Comparison of ENCODE assay signal across 9 mouse cellular contexts in genomic region chr13:23402626-23403025, GRCm38 (mm10). TPM values are rescaled to one million over a fixed set of nuclear protein-coding genes. Genes with fewer than 3 reads are reported as not detected.
DNase-seq lines count a peak whose midpoint lies in the region; ATAC-seq and TF ChIP-seq lines count a peak whose summit lies in the region.
"Had no signal": no experiment of that assay in that cellular context is flagged by ENCODE, and none has a peak within 500 bp of the region (broad histone marks: within the 10 kb centered on the region; RNA-seq: fewer than 3 reads in every experiment).

No protein-coding gene starts in this region.

- no peaks in the 10 kb centered on the region for H3K79me2 ChIP-seq in MEL (ENCODE audit: control insufficient read depth, insufficient read depth, low read length, poor library complexity)

- ATAC-seq in intestine, embryonic 15.5 days, result 0 out of 2 replicates have a peak, but pooled peaks have one; percentile 57
- ATAC-seq in intestine, postnatal 0 days, result no peak
- 0 out of 2 replicates have a peak, but pooled peaks have one; percentile 27 for ATAC-seq in liver, embryonic 16.5 days (ENCODE audit: low read depth)

- WGBS in intestine, embryonic 15.5 days, result 31% methylated on average over 2 of the region's 2 CpGs
- 24% methylated on average over 2 of the region's 2 CpGs for WGBS in intestine, postnatal 0 days
- 3% methylated on average over 2 of the region's 2 CpGs for WGBS in liver, embryonic 16.5 days (ENCODE audit: insufficient replicate concordance)

- H3K4me1 ChIP-seq in intestine, embryonic 15.5 days (replicated peaks), result no peaks in the 10 kb centered on the region
- H3K4me1 ChIP-seq in intestine, postnatal 0 days (replicated peaks; ENCODE audit: control insufficient read depth, insufficient read depth, low read length), result no peaks in the 10 kb centered on the region
- H3K4me1 ChIP-seq in MEL (ENCODE audit: control insufficient read depth in 1 of 2, insufficient read depth in 2 of 2, low read length in 2 of 2), result 0 out of 4 replicates have a peak, but pooled peaks cover 0 to 3% of the 10 kb centered on the region in 2 experiments
- peaks cover 15% of the 10 kb centered on the region for H3K4me1 ChIP-seq in liver, embryonic 16.5 days (ENCODE audit: control insufficient read depth, low read depth, low read length)

- no peak overlapping the region for H3K4me2 ChIP-seq in intestine, embryonic 15.5 days (replicated peaks)
- H3K4me2 ChIP-seq in intestine, postnatal 0 days (replicated peaks; ENCODE audit: low read depth), result no peak overlapping the region
- peak overlapping the region; percentile 81; the same call in 1 of the 2 replicates for H3K4me2 ChIP-seq in liver, embryonic 16.5 days (ENCODE audit: low read depth, low read length)

- no peak for TF ChIP-seq POLR2A in MEL (IDR thresholded peaks at IDR 0.05; ENCODE audit: control insufficient read depth in 1 of 2, insufficient read depth in 1 of 2, low read depth in 1 of 2, low read length in 2 of 2, poor library complexity in 1 of 2)

- TF ChIP-seq CTCF in intestine, postnatal 0 days (IDR thresholded peaks at IDR 0.05; ENCODE audit: low read depth), result no peak
- TF ChIP-seq CTCF in MEL (IDR thresholded peaks at IDR 0.05 in 2 of 3, conservative IDR thresholded peaks at IDR 0.05 in 1 of 3; ENCODE audit: control insufficient read depth in 1 of 3, insufficient read depth in 1 of 3, low read depth in 2 of 3, low read length in 3 of 3, poor library complexity in 1 of 3, severe bottlenecking in 1 of 3), result no peak

- no peaks in the 10 kb centered on the region for H3K9me3 ChIP-seq in intestine, embryonic 15.5 days
- H3K9me3 ChIP-seq in intestine, postnatal 0 days (ENCODE audit: control insufficient read depth), result no peaks in the 10 kb centered on the region
- no peaks in the 10 kb centered on the region for H3K9me3 ChIP-seq in MEL (replicated peaks; ENCODE audit: insufficient read depth, low read length)
- H3K9me3 ChIP-seq in liver, embryonic 16.5 days (replicated peaks; ENCODE audit: control insufficient read depth, low read length), result no peaks in the 10 kb centered on the region

- H3K27ac ChIP-seq in intestine, embryonic 15.5 days, result no peak overlapping the region
- no peak overlapping the region for H3K27ac ChIP-seq in intestine, postnatal 0 days (ENCODE audit: low read depth, low read length)
- H3K27ac ChIP-seq in MEL (ENCODE audit: control insufficient read depth, low read depth, low read length), result no peak overlapping the region
- H3K27ac ChIP-seq in liver, embryonic 16.5 days (ENCODE audit: low read length), result no peak overlapping the region

- DNase-seq in MEL (ENCODE audit: low read depth, low spot score), result peak; percentile 90
- peak; percentile 59 for DNase-seq in embryo, embryonic 10.5 days (ENCODE audit: low spot score)
- no peak for DNase-seq in gastrocnemius, postnatal 25 days
- DNase-seq in cerebellum, postnatal 25 days, result no peak
- DNase-seq: cerebellum, adult 8-10 months; right cerebral cortex, postnatal 14 days had no signal

- peak in 1 of 2 experiments; percentile 42; a peak in 1 of 4 replicates for TF ChIP-seq EP300 in MEL (IDR thresholded peaks at IDR 0.05; ENCODE audit: low read depth in 1 of 2, low read length in 2 of 2)

- H3K4me3 ChIP-seq in intestine, embryonic 15.5 days (replicated peaks), result no peak overlapping the region
- H3K4me3 ChIP-seq in intestine, postnatal 0 days (ENCODE audit: low read depth, low read length), result no peak overlapping the region
- peak overlapping the region; percentile 56 to 65 for H3K4me3 ChIP-seq in MEL (ENCODE audit: control insufficient read depth in 1 of 2, insufficient read depth in 1 of 2, low read depth in 2 of 2, low read length in 2 of 2)
- H3K4me3 ChIP-seq in liver, embryonic 16.5 days (ENCODE audit: low read depth, low read length), result no peak overlapping the region; the same call in 1 of the 2 replicates

- no peak overlapping the region for H3K9ac ChIP-seq in intestine, embryonic 15.5 days
- no peak overlapping the region for H3K9ac ChIP-seq in intestine, postnatal 0 days (ENCODE audit: low read depth, low read length)
- peak overlapping the region; percentile 61; the same call in 1 of the 2 replicates for H3K9ac ChIP-seq in MEL (ENCODE audit: control insufficient read depth, low read depth, low read length, poor library complexity, severe bottlenecking)
- no peak overlapping the region for H3K9ac ChIP-seq in liver, embryonic 16.5 days (ENCODE audit: low read depth, low read length)

- no peak for TF ChIP-seq RAD21 in MEL (IDR thresholded peaks at IDR 0.05; ENCODE audit: low read depth, low read length)

- H3K36me3 ChIP-seq in intestine, embryonic 15.5 days, result no peaks in the 10 kb centered on the region
- no peaks in the 10 kb centered on the region for H3K36me3 ChIP-seq in intestine, postnatal 0 days (ENCODE audit: control insufficient read depth, insufficient read depth)
- H3K36me3 ChIP-seq in MEL (ENCODE audit: control insufficient read depth in 1 of 2, insufficient read depth in 2 of 2, low read length in 2 of 2), result peaks cover 0 to 6% of the 10 kb centered on the region in 2 experiments; a peak in 2 of 4 replicates
- H3K36me3 ChIP-seq in liver, embryonic 16.5 days (ENCODE audit: control insufficient read depth, insufficient read depth), result no peaks in the 10 kb centered on the region

- H3K27me3 ChIP-seq in intestine, embryonic 15.5 days (replicated peaks), result peaks cover 3% of the 10 kb centered on the region; the same call in 1 of the 2 replicates
- H3K27me3 ChIP-seq in intestine, postnatal 0 days (replicated peaks; ENCODE audit: control insufficient read depth, insufficient read depth, low read length), result peaks cover 8% of the 10 kb centered on the region; the same call in 1 of the 2 replicates
- H3K27me3 ChIP-seq in MEL (ENCODE audit: control insufficient read depth in 1 of 2, insufficient read depth in 2 of 2, low read length in 2 of 2), result peaks cover 4 to 12% of the 10 kb centered on the region in 2 experiments
- H3K27me3 ChIP-seq in liver, embryonic 16.5 days (ENCODE audit: control insufficient read depth, insufficient read depth, low read depth, low read length), result no peaks in the 10 kb centered on the region; the same call in none of the 2 replicates

TF ChIP-seq in MEL, 35 proteins besides CTCF, POLR2A, EP300 and RAD21:
- TF ChIP-seq USF2 (IDR thresholded peaks at IDR 0.05; ENCODE audit: borderline replicate concordance in 1 of 2, insufficient read depth in 1 of 2, low read depth in 1 of 2, low read length in 2 of 2) (no peak), MXI1 (IDR thresholded peaks at IDR 0.05; ENCODE audit: low read depth, low read length) (0 out of 2 replicates have a peak, but pooled peaks have one; percentile 60), SIN3A (IDR thresholded peaks at IDR 0.05; ENCODE audit: low read length) (0 out of 2 replicates have a peak, but pooled peaks have one; percentile 46)

RNA-seq across cellular contexts. Expression of gene Abt1, which starts 21.0 kb away (rescaled TPM):
- polyA plus RNA-seq in intestine, embryonic 15.5 days (2015; fragmentation: Nextera tagmentation; extraction: Ambion mirVana), result 11.2 TPM in 2 replicates
- polyA plus RNA-seq in intestine, postnatal 0 days (2015; fragmentation: Nextera tagmentation; extraction: Ambion mirVana), result 5.1 and 5.6 TPM in 2 replicates
- 12.5 and 16.2 TPM in 2 replicates for total RNA-seq in MEL (2012; rRNA removed)
- polyA plus RNA-seq in MEL (2012; ENCODE audit: insufficient read depth in 1 of 2, insufficient read length in 2 of 2, low read depth in 1 of 2, low replicate concordance in 2 of 2, missing spikeins in 1 of 2), result 10 to 100 TPM in 1 of 2 experiments, not detected in 1; 14.2 TPM
- polyA plus RNA-seq in liver, embryonic 16.5 days (2015; fragmentation: Nextera tagmentation; extraction: Ambion mirVana), result 4.5 TPM in 2 replicates
- 1 to 10 TPM; 2.9 to 3.7 TPM for total RNA-seq in gastrocnemius, postnatal 25 days (2021)

RNA-seq across cellular contexts. Expression of gene Zfp322a, which starts 33.6 kb away (rescaled TPM):
- polyA plus RNA-seq in intestine, embryonic 15.5 days (2015; fragmentation: Nextera tagmentation; extraction: Ambion mirVana), result 34.5 and 40.5 TPM in 2 replicates
- 15.6 and 17.2 TPM in 2 replicates for polyA plus RNA-seq in intestine, postnatal 0 days (2015; fragmentation: Nextera tagmentation; extraction: Ambion mirVana)
- 7.0 and 8.4 TPM in 2 replicates for total RNA-seq in MEL (2012; rRNA removed)
- 1 to 10 TPM in 1 of 2 experiments, not detected in 1; 5.7 TPM for polyA plus RNA-seq in MEL (2012; ENCODE audit: insufficient read depth in 1 of 2, insufficient read length in 2 of 2, low read depth in 1 of 2, low replicate concordance in 2 of 2, missing spikeins in 1 of 2)
- 12.0 and 13.1 TPM in 2 replicates for polyA plus RNA-seq in liver, embryonic 16.5 days (2015; fragmentation: Nextera tagmentation; extraction: Ambion mirVana)
- total RNA-seq in gastrocnemius, postnatal 25 days (2021), result 10 to 100 TPM in 1 of 2 experiments, 1 to 10 TPM in 1; 8.8 to 10.3 TPM

Comparison
In these comparisons a context has a peak if more than half of its experiments do, and no peak if none do; other contexts are left out.
1. H3K4me3 ChIP-seq: peak in MEL (2 of 2); none in intestine, embryonic 15.5 days (single experiment), intestine, postnatal 0 days (single experiment) and liver, embryonic 16.5 days (single experiment).
2. DNase-seq: peak in MEL (single experiment) and embryo, embryonic 10.5 days (single experiment); none in gastrocnemius, postnatal 25 days (single experiment) and cerebellum, postnatal 25 days (0 of 2).